Mouse (Mus musculus): Measurements from ENCODE around the gene Hs2st1.

GRCm38 (mm10) chr3:144413821-144414220 lies 156.2 kb downstream of the Hs2st1 start:
- no peak for TF ChIP-seq CTCF (IDR thresholded peaks at IDR 0.05; ENCODE audit: extremely low read depth, insufficient read depth, low read length)
- TF ChIP-seq POLR2A (IDR thresholded peaks at IDR 0.05; ENCODE audit: extremely low read depth, insufficient read depth, low read length): no peak
